Mouse (Mus musculus) myocyte (in vitro differentiated cells): ENCODE measurements around the gene Tenm4.

ENCODE experiments used
- CEBPB ChIP-seq: IDR thresholded peaks from 2 replicates; pipeline ENCODE4 v1.6.1; 2011; ENCODE audit warnings: mild to moderate bottlenecking, moderate library complexity; ENCODE audit not compliant: poor library complexity, insufficient read depth, severe bottlenecking
- E2F4 ChIP-seq: IDR thresholded peaks from one replicate; pipeline ENCODE4 v1.6.1; 2011; ENCODE audit warnings: mild to moderate bottlenecking, control low read depth, moderate library complexity; ENCODE audit not compliant: insufficient read depth
- POLR2A ChIP-seq: IDR thresholded peaks from one replicate; pipeline ENCODE4 v1.6.1; 2011; ENCODE audit warnings: low read depth, mild to moderate bottlenecking, control low read depth, moderate library complexity; ENCODE audit not compliant: insufficient read length
- TCF12 ChIP-seq: IDR thresholded peaks from one replicate; pipeline ENCODE4 v1.6.1; 2011; ENCODE audit warnings: mild to moderate bottlenecking, control low read depth; ENCODE audit not compliant: poor library complexity, insufficient read depth, severe bottlenecking

DNA sequence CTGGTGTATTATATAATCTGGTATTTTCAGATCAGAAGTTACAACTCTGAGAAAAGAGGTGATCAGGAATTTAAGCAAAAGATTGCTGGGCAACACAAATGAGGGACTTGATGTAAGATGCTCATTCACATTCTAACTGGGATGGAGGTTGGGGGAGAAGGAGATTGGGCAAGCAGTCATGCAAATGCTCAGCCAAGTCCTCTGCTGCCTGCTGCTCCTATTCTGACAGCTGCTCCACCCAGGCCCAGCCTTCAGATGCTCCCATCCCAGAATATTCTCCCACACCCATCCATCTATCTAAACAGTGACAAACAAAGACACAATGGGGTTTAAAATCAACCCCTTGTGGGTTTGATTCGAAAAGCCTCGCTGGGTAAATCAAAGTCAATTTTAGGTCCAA lies 43.8 kb downstream of the Tenm4 start:
- TF ChIP-seq POLR2A, result no peak
- no peak for TF ChIP-seq CEBPB
- no peak for TF ChIP-seq TCF12
- no peak for TF ChIP-seq E2F4
